Mouse (Mus musculus): ENCODE data around the gene Zfp37.
"Not testable (repeated sequence)": the region's sequence is repeated elsewhere in the genome, so short reads cannot be mapped to it uniquely, and the experiment has no call there.

Zfp37 gene

GRCm38 (mm10) chr4:62230769-62231168, at the start of gene Zfp37:
TSS of gene Zfp37 (minus strand) at chr4:62231047.
- no peak for DNase-seq (ENCODE audit: extremely low spot score)

GRCm38 (mm10) chr4:62278081-62278480, 47.2 kb upstream of the Zfp37 start:
- no peak for DNase-seq (ENCODE audit: extremely low spot score)

DNA sequence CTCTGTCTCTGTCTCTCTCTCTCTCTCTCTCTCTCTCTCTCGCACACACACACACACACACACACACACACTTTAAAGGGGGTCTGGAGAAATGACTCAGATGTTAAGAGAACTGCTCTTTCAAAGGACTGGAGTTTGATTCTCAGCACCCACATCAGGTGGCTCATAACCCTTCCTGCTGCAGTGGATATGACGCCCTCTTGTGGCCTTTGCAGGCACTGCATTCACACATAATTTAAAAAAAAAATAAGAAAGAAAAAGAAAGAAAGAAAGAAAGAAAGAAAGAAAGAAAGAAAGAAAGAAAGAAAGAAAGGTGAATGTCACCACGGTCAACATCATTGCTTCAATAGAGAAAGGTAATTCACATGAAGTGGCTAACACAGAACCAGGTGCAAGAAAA, 46.4 kb upstream of the Zfp37 start:
- no peak for DNase-seq (ENCODE audit: extremely low spot score)

- no peak for DNase-seq (ENCODE audit: extremely low spot score)
Measured at GRCm38 (mm10) chr4:62276642-62277041, 45.8 kb upstream of the Zfp37 start.

GRCm38 (mm10) chr4:62274841-62275536, 44.1 kb upstream of the Zfp37 start:
- peak; percentile 66 for DNase-seq (ENCODE audit: extremely low spot score)

DNA sequence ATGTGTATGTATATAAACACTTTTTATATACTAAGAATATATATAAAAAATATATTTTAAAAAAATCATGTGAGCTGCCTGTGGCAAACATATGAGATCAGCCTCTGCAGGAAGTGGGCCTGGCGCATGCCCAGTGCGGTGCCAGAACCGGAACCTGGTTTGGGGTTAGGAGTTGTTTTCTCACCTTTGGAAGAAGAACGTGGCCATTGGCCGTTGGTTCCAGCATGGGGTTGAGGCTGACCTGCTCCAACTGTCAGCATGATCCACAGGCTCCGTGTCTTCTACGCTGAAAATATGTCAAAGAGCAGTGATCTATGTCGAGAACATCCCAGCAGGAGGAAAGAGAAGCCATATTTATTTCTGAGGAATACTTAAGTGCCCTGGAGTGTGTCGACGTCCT, 43.1 kb upstream of the Zfp37 start:
- DNase-seq (ENCODE audit: extremely low spot score) = no peak

GRCm38 (mm10) chr4:62272696-62273095, 41.8 kb upstream of the Zfp37 start:
- DNase-seq (ENCODE audit: extremely low spot score) = no peak

- no peak for DNase-seq (ENCODE audit: extremely low spot score)
Measured at GRCm38 (mm10) chr4:62267101-62267500, 36.3 kb upstream of the Zfp37 start.

DNA sequence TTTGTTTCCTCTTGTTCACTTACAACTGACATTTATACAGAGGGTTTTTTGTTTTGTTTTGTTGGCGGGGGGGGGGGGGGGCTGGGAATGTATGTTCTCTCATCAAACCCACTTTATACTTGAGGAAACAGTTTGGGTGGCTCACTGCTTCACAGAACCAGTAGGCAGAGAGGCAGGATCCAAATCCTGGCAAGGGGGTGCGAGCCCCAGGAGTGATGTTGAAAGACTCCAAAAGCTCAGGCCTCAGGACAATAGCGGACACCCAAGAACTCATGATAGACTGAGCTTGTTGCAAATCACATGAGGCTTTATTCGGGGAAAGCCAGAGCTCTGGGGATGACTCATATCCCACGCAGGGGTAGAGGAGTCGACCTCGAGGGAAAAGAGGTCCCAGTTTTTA, 35.2 kb upstream of the Zfp37 start:
- DNase-seq (ENCODE audit: extremely low spot score) = not testable (repeated sequence)

DNA sequence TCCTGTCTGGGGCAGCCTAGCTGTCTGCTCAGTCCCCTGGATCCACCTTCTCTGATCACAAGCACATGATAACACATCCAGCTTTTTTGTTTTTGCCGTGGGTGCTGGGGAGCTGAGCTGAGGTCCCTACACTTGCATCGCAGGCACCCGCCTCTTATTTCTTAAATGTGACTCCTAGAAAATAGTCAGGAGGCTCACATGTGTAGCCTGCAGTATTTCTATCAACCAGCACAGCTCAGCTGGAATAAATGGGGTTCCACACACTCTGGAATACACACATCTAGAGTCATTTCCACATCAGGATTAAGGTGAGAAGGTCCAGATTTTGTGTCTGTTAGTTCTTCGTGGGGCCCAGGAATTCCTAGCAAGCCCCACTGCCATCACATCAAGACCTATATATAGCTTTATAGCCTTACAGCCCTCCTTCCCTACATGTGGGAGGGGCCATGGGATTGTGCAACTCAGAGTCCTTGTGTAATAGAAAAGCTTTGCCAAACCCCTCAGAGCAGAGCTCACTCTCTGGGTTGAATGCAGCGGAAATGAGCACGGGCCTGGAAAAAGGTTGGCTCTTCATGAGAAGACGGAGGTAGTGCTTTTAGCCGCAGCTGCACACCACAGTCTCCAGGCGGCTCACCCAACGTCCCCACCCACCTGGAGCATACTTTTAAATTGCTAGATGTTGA, 34.4 kb upstream of the Zfp37 start:
- DNase-seq (ENCODE audit: extremely low spot score) = no peak

DNA sequence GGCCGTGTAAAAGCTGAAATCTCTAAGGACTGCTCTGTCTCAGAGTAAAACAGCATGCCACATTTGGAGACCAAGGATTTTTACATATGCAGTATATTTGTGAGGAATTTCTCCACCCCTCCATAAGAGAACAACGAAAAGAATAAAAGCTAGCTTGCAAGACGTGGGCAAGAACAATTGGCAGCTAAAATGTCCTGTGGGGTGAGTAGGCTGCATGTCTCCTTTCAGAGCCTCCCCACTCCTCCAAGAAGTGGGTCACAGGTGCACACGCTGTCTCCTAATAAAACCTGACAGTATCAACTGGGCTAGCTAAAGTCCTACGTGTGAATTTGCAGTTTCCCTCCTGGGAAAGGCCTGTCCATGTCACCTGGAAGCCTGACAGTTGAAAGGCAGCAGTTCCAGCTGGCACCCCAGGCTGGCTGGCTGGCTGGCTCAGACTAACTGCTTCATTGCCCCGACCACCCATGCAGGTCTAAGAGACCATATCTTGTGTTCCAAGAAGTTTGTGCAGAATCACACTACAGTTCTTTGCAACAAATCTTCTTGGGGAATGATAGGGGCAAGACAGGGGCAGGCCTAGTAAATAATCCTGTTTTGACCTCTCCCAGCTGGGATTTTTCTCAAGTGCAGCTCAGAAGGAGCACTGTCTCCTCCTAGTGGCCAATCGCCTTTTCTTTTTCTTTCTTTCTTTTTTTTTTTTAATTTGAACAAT, 32.4 kb upstream of the Zfp37 start:
- DNase-seq (ENCODE audit: extremely low spot score) = no peak

DNA sequence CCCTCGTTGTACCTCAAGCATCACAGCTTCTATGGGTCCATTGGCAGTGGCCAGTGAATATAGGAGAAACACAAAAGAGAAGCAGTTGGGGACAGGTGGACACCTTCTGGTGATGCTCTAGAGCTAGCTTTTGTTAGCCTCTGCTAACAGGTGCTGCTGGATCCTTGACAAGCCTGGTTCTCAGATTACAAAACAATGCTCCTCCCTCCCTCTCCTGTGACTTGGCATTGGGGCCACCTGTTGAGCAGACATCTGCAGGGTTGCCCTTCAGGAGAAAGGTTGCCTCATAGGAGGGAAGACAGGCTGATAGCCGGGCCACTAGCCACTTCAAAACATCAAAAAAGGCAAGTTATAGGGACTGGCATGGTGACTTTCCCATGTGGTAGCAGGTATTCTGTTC, 31.4 kb upstream of the Zfp37 start, which contains the start of gene Slc31a2:
Gene Slc31a2, plus strand, starts transcription at position 287 of the 400 bp plus-strand sequence.
- DNase-seq (ENCODE audit: extremely low spot score) = no peak

- DNase-seq (ENCODE audit: extremely low spot score) = peak; percentile 39
Measured at GRCm38 (mm10) chr4:62256931-62257330, 26.1 kb upstream of the Zfp37 start.

- no peak for DNase-seq (ENCODE audit: extremely low spot score)
Measured at GRCm38 (mm10) chr4:62254551-62254950, 23.7 kb upstream of the Zfp37 start.

DNA sequence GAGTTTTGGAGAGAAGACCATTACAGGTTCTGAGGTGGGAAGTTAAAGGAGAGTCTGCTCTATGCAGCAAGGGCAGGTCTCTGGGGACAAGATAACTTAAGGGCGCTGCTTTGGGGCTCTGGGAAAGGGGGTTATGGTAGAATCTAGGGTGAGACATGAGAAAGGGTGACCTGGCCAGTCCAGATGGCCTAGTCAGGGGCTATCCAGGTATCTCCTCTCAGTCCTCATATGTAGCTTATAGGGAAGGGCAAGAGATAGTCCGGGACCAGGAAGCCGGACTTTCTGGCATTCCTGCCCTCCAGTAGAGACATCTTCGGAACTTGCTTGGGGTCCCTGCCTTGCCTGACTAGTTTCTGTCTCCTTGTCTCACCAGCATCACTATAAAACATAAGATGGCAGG, 20.9 kb upstream of the Zfp37 start:
- DNase-seq (ENCODE audit: extremely low spot score) = no peak

- DNase-seq (ENCODE audit: extremely low spot score) = peak; percentile 35
Measured at GRCm38 (mm10) chr4:62250896-62251544, 20.2 kb upstream of the Zfp37 start.

DNA sequence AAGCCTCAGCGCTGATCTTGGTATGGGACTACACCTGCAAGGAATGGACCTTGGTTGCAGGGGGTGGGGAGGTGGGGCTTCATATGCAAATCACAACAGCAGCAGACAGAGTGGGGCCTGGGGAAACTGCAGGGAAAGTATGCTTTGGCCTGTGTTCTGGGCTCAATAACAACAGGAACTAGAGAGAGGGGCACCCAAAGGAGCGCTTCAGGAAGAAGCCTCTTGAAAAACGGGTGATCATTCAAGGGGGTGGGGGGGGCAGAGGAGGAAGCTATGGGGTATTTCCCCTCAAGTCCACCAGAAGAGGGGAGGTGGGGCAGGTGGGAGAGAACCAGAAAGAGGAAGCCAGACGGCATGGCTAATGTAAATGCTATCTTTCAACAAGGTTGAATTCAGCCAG, 17.5 kb upstream of the Zfp37 start:
- no peak for DNase-seq (ENCODE audit: extremely low spot score)

GRCm38 (mm10) chr4:62240586-62240985, 9.7 kb upstream of the Zfp37 start:
- DNase-seq (ENCODE audit: extremely low spot score) = no peak

GRCm38 (mm10) chr4:62230153-62230552, 694 bp downstream of the Zfp37 start:
- DNase-seq (ENCODE audit: extremely low spot score) = no peak

DNA sequence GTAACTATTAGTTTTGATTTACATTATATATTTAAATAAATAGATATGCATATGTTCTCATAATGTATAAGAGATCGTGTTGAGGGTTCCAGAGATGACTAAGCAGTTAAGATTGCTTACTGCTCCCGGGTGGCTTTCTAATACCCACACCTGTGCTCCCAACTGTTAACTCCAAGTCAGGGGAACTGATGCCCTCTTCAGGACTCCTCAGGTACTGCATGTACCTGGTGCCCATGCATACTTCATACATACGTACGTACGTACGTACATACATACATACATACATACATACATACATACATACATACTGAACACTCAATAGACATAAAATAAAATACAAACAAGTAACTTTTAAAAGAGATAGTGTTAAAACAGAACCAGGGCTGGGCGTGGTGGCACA, 1.4 kb downstream of the Zfp37 start:
- no peak for DNase-seq (ENCODE audit: extremely low spot score)

DNA sequence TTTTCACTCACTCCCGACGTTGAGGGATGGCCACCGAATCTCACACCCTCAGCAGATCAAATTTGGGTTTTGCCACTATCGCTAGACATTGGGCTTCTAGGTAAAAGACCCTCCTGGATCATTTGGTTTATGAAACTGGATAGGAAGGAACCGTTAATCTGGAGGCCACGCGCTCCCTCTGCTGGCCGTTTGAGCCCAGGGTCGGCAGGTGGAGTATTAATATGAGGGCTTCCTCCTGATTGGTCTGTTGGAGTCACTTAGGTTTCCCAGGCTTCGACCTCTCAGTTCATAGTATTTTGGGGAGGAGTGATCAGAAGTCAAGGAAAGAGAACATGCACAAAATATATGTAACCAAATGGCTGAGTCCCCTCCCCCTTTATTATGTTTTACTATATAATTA, 2.5 kb downstream of the Zfp37 start:
- peak; percentile 34 for DNase-seq (ENCODE audit: extremely low spot score)

DNA sequence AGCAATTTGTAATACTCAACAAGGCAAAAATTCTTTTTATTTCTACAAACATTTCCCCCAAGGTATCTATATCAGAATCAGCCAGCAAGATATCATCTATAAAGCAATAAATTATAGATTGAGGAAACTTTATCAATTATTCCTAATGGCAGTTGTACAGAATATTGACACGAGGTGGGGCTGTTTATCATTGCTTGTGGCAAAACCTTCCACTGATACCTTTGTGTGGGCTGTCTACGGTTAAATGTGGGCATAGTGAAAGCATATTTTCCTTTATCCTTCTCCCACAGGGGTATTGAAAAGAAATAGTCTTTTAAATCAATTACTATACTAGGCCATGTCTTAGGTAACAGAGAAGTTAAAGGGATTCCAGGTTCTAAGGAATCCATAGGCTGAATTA, 17.4 kb downstream of the Zfp37 start:
- DNase-seq (ENCODE audit: extremely low spot score) = no peak
